Mouse (Mus musculus) hindbrain, embryonic 13.5 days (tissue): ENCODE results near the gene Rslcan18. TPM values are rescaled to one million over a fixed set of nuclear protein-coding genes. Genes with fewer than 3 reads are reported as not detected.
"Not testable (repeated sequence)": the region's sequence is repeated elsewhere in the genome, so short reads cannot be mapped to it uniquely, and the experiment has no call there.

Experiments used
- ATAC-seq: fragments of 200-750 bp; cut with Nextera tagmentation; 2 replicates; pipeline ENCODE4 v1.8.0; 2017; ENCODE audit warnings: moderate TSS enrichment; ENCODE audit not compliant: low FRiP score
- H3K27ac ChIP-seq: fragments of 300-500 bp; sonication (generic); 2 replicates; pipeline ENCODE4 v1.5.1; 2015; ENCODE audit warnings: inconsistent platforms, mild to moderate bottlenecking, moderate library complexity
- H3K27me3 ChIP-seq: fragments of 300-500 bp; sonication (generic); 2 replicates; pipeline ENCODE4 v1.6.1; 2015; ENCODE audit warnings: mild to moderate bottlenecking, inconsistent platforms
- H3K36me3 ChIP-seq: fragments of 300-500 bp; sonication (generic); 2 replicates; pipeline ENCODE4 v1.6.1; 2015; ENCODE audit warnings: mild to moderate bottlenecking, inconsistent platforms
- H3K4me1 ChIP-seq: fragments of 300-500 bp; sonication (generic); replicated peaks from 2 replicates; pipeline ENCODE4 v1.6.1; 2015; ENCODE audit warnings: inconsistent platforms
- H3K4me2 ChIP-seq: fragments of 300-500 bp; sonication (generic); 2 replicates; pipeline ENCODE4 v1.6.1; 2015; ENCODE audit warnings: inconsistent platforms, mild to moderate bottlenecking, moderate library complexity
- H3K4me3 ChIP-seq: fragments of 300-500 bp; sonication (generic); 2 replicates; pipeline ENCODE4 v1.5.1; 2015; ENCODE audit warnings: mild to moderate bottlenecking, inconsistent platforms
- H3K9ac ChIP-seq: fragments of 300-500 bp; sonication (generic); 2 replicates; pipeline ENCODE4 v1.6.1; 2015; ENCODE audit warnings: mild to moderate bottlenecking, inconsistent platforms
- H3K9me3 ChIP-seq: fragments of 300-500 bp; sonication (generic); 2 replicates; pipeline ENCODE4 v1.6.1; 2016; ENCODE audit warnings: inconsistent platforms
- WGBS: fragments of 180-500 bp; shearing (Covaris S2); methylation state at CpG from one replicate; pipeline ENCODE4 v1.1.7; 2015; 5-methylcytosine and 5-hydroxymethylcytosine counted together
- polyA plus RNA-seq: library from polyadenylated mRNA; unstranded; fragments of >200 nt; fragmentation: Nextera tagmentation; extraction: Ambion mirVana; gene quantifications from 2 replicates; pipeline ENCODE4 v1.2.1, GENCODE M21; 2015

Rslcan18 gene
- polyA plus RNA-seq = 0.10 TPM in 1 of 2 replicates, not detected in the other

DNA sequence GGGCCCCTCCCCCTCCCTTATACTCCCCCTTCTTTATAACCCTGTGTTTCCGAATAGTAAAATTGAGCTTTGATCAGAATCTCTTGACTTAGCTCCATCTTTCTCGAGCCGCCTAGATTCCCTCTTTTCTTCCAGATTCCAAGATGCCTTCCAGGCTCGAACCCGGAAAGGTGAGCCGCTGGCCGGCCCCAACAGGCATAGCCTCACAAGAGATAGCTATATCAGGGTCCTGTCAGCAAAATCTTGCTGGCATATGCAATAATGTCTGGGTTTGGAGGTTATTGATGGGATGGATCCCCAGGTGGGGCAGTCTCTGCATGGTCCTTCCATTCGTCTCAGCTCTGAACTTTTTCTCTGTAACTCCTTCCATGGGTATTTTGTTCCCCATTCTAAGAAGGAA is at the start of gene Rslcan18:
Gene Rslcan18 (minus strand): TSS at position 101 of the 400 bp plus-strand sequence.
- H3K27ac ChIP-seq, H3K27me3 ChIP-seq, H3K9me3 ChIP-seq, H3K4me1 ChIP-seq, H3K4me2 ChIP-seq, H3K36me3 ChIP-seq, ATAC-seq, H3K4me3 ChIP-seq, H3K9ac ChIP-seq: not testable (repeated sequence)
- 92% methylated on average over 8 of the region's 8 CpGs for WGBS

DNA sequence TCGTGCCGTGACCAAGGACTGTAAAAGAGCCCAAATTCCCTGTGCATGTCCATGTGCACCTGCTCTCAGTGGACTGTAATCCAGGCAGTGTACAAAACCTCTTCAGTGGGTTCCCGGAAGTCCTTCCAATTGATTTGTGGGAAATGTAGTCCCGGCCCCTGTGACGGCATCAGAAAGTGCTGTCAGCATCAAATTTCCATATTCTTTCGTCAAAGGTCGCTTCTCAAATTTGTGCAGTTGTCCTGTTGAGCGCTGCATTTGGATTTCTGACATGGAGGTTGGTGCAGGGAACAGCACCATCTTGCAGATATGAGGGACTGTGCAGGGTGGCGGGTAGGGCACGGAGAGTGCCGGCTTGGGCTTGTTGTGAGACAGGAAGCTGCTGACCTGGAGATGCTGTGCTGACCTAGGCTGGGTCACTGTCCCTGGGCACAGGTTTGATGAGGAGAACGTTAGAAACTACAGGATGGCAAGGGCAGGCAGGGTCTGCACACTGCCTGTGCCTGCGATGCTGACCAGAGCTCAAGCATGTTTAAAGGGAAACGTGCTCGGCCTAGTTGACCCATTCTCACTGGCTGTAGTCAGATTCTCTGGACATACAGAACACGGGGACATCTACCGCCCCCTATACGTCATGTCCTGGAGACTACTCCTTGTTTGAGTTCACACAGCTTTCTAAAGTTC is 12.1 kb upstream of the Rslcan18 start:
- Histone ChIP-seq H3K4me1 (peaks cover 9% of the 10 kb centered on the region), H3K4me2 (peak overlapping the region; percentile 74), H3K27ac (peak overlapping the region; percentile 74), H3K27me3 (no peaks in the 10 kb centered on the region), H3K9me3 (no peaks in the 10 kb centered on the region), H3K36me3 (no peaks in the 10 kb centered on the region), H3K9ac (peak overlapping the region; percentile 85), H3K4me3 (peak overlapping the region; percentile 62)
- ATAC-seq = peak; percentile 97
- WGBS = 1% methylated on average over 18 of the region's 18 CpGs

DNA sequence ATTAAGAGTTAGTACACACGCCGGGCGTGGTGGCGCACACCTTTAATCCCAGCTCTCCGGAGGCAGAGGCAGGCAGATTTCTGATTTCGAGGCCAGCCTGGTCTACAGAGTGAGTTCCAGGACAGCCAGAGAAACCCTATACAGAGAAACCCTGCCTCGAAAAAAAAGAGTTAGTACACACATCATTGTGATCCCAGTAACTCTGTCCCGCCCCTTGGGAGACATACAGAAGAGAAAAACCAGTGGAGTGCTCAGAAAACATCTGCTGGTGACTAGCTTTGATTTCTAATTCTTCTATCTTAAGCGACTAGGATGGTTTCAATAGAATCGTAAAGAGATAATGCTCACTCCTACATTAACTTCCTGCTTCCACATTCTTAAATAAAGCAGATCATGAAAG is 11.4 kb upstream of the Rslcan18 start:
- not testable (repeated sequence) for H3K4me1 ChIP-seq, H3K9me3 ChIP-seq, H3K27me3 ChIP-seq, H3K9ac ChIP-seq, H3K36me3 ChIP-seq
- 81% methylated on average over 10 of the region's 10 CpGs for WGBS
- H3K4me3 ChIP-seq = peak overlapping the region; percentile 62
- peak overlapping the region; percentile 74; the same call in 1 of the 2 replicates for H3K27ac ChIP-seq
- peak overlapping the region; percentile 74 for H3K4me2 ChIP-seq
- ATAC-seq = peak; percentile 41; the same call in 1 of the 2 replicates

DNA sequence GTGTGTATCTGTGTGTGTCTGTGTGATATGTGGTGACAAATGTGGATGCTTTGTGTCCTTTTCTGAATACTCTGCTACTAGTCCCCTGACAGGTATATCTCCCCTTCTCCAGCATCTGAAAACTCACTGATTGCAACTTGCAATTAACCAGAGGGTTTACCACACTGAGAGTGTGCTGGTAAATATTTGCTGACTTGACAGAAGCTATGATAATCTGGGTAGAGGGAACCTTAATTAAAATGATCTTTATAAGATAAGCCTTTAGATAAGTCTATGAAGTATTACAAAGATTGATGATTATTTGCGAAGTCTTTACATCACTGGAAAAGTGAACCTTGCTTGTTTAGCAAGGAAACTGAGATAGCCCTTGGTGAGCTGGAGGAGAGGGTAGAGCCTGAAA is 8.4 kb upstream of the Rslcan18 start:
- Histone ChIP-seq H3K27ac (no peak overlapping the region), H3K36me3 (no peaks in the 10 kb centered on the region), H3K4me2 (no peak overlapping the region), H3K9me3 (no peaks in the 10 kb centered on the region), H3K4me3 (no peak overlapping the region), H3K4me1 (peaks cover 9% of the 10 kb centered on the region), H3K27me3 (no peaks in the 10 kb centered on the region), H3K9ac (no peak overlapping the region)
- 82% methylated on average over 1 of the region's 1 CpGs for WGBS
- no peak for ATAC-seq

DNA sequence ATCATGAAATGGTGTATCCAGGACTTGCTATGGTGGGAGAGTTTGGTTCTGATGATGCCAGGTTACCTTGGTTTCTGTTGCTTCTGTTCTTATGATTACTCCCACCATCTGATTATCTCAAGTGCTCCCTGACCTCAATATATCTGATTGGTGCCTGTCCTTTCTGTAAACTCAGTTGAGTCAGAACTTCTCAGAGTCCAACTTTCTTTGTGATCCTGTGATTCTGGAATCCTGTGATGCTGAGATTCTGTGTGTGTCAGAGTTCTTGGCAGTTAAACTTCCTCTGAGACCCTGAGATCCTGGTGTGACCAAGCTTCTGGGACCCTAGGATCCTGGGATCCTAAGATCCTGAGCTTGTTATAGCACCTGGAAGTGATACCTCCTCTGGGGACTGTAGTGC is 5.3 kb upstream of the Rslcan18 start, which contains the start of gene Zfp759:
Gene Zfp759 (plus strand): TSS at position 301 of the 400 bp plus-strand sequence.
- not testable (repeated sequence) for ATAC-seq, H3K9me3 ChIP-seq, H3K27ac ChIP-seq, H3K4me2 ChIP-seq, H3K4me1 ChIP-seq, H3K27me3 ChIP-seq, H3K9ac ChIP-seq, H3K36me3 ChIP-seq, H3K4me3 ChIP-seq

DNA sequence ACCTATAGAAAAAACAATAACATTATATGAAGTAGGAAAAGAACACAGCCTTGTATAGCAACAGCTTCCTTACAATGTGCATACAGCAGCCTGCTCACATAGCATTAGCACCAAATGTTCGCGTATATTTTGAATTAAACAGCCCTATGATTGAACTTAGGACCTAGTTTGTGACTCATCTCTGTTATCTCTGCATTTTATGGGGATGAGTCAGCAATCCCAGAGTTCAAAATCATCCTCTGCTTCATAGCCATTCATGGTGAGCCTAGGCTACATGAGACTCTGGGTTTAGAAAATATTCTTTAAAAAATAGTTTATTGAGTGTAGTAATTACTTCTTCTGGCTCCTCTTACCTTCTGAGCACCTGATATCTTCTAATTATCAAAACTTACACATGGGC is 2.8 kb downstream of the Rslcan18 start:
- Histone ChIP-seq H3K9ac (no peak overlapping the region), H3K9me3 (no peaks in the 10 kb centered on the region), H3K4me2 (no peak overlapping the region), H3K27me3 (no peaks in the 10 kb centered on the region), H3K4me1 (no peaks in the 10 kb centered on the region; the same call in 1 of the 2 replicates), H3K36me3 (no peaks in the 10 kb centered on the region), H3K27ac (no peak overlapping the region), H3K4me3 (no peak overlapping the region)
- 97% methylated on average over 2 of the region's 2 CpGs for WGBS
- ATAC-seq = no peak

DNA sequence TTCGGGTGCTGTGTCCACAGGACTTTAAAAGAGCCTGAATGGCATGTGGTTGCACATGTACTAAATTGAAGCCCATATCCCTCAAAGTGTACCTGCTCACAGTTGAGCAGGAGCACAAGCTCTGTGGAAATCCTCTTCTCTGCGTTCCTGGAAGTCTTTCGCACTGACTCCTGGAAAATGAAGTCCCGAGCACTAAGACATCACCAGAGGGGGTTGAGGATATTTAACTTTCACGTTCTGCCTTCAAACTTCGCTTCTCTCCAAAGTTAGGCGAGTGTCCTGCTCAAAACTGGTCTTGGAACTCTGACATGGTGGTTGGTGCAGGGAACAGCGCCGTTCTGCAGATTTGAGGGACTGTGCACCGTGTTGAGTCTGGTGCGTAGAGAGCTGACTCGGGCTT is 4.0 kb downstream of the Rslcan18 start:
- Histone ChIP-seq H3K4me2 (no peak overlapping the region), H3K27me3 (no peaks in the 10 kb centered on the region), H3K9me3 (no peaks in the 10 kb centered on the region), H3K27ac (no peak overlapping the region), H3K4me1 (peaks cover 9% of the 10 kb centered on the region), H3K4me3 (no peak overlapping the region), H3K36me3 (no peaks in the 10 kb centered on the region), H3K9ac (no peak overlapping the region)
- ATAC-seq = no peak
- WGBS = 81% methylated on average over 12 of the region's 12 CpGs

DNA sequence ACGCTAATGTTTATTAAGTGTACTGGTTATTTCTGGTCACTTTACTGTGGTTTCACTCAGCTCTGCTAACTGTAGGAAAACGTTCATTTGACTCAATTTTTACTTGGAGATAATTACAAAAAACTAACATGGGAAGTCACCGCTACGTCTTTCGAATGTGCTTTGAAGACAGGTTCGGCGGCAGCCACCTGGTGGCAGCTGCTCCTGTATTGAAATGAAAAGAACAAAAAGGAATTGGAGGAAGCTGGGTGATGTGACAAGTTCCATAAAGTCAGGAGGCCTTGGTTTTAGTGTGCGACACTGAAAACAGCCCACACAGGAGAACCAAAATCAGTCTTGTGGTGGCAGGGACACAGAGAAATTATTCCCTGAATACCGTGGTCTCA is 7.2 kb downstream of the Rslcan18 start:
- WGBS = 7% methylated on average over 9 of the region's 9 CpGs
- Histone ChIP-seq H3K36me3 (0 out of 2 replicates have a peak, but pooled peaks cover 2% of the 10 kb centered on the region), H3K4me3 (peak overlapping the region; percentile 57), H3K9me3 (no peaks in the 10 kb centered on the region), H3K4me1 (peaks cover 9% of the 10 kb centered on the region), H3K9ac (no peak overlapping the region), H3K4me2 (peak overlapping the region; percentile 66), H3K27ac (peak overlapping the region; percentile 36; the same call in 1 of the 2 replicates), H3K27me3 (no peaks in the 10 kb centered on the region)
- ATAC-seq = peak; percentile 57

DNA sequence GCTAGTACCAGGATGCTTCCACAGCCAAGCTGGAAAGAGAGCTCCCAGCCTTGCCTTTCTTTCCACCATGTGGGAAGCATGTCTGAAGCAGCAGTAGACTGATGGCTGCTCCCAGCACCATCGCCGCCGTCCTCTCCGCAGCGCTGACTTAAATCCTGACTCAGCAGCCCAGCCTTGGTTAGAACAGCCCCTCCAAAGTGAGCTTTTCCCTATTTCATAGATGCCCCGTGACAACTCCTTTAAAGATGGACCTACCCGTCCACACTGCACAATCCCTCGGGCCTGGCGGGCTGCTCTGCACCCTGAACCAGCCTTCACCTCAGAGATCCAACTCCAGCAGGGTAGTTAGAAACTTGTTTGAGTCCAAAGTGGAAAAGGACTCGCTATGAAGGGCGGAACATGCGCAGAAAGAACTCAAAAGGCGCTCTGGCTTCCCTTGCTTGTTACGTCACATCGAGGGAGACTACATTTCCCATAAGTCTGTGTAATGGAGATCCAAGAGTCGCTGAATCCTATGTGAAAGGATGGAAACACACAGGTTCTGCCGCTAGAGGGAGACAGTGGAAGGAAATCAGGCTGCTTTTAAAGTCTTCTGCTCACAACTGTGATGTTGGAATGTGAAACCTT is 7.8 kb downstream of the Rslcan18 start, which contains the start of gene Gm28557:
Gene Gm28557 (minus strand): TSS at position 411 of the 627 bp plus-strand sequence.
- Histone ChIP-seq H3K27ac (peak within 1 kb of the TSS; percentile 69), H3K9ac (peak within 1 kb of the TSS; percentile 69), H3K36me3 (0 out of 2 replicates have a peak, but pooled peaks cover 2% of the 10 kb centered on the region), H3K27me3 (no peaks in the 10 kb centered on the region), H3K4me2 (peak within 1 kb of the TSS; percentile 66), H3K9me3 (no peaks in the 10 kb centered on the region), H3K4me3 (peak within 1 kb of the TSS; percentile 57), H3K4me1 (peaks cover 9% of the 10 kb centered on the region)
- 0% methylated on average over 17 of the region's 17 CpGs for WGBS
- ATAC-seq = peak; percentile 98

DNA sequence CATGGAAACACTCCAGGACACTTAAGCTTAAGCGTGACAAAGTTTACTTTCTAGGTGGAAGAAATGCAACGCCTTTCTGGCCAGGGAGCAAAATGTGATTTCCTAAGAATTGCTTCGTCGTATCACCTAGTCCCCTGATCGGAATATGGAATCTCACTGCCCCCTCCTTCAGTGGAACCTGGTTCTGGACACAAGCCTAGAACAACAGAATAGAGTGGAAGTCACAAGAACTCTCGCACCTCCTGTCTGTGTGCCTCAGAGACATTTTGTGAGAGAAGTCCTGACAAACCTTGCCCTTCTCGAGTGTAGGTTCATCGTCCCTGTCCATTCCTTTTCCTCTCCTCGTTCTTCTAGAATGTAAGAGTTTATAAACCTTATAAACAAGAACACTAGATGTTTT is 8.4 kb downstream of the Rslcan18 start:
- ATAC-seq = no peak
- peak overlapping the region; percentile 57 for H3K4me3 ChIP-seq
- H3K27me3 ChIP-seq = no peaks in the 10 kb centered on the region
- 0 out of 2 replicates have a peak, but pooled peaks cover 2% of the 10 kb centered on the region for H3K36me3 ChIP-seq
- H3K9me3 ChIP-seq = no peaks in the 10 kb centered on the region
- H3K4me1 ChIP-seq = peaks cover 9% of the 10 kb centered on the region
- 71% methylated on average over 9 of the region's 9 CpGs for WGBS
- H3K27ac ChIP-seq = no peak overlapping the region
- H3K9ac ChIP-seq = peak overlapping the region; percentile 69; the same call in 1 of the 2 replicates
- H3K4me2 ChIP-seq = peak overlapping the region; percentile 66

DNA sequence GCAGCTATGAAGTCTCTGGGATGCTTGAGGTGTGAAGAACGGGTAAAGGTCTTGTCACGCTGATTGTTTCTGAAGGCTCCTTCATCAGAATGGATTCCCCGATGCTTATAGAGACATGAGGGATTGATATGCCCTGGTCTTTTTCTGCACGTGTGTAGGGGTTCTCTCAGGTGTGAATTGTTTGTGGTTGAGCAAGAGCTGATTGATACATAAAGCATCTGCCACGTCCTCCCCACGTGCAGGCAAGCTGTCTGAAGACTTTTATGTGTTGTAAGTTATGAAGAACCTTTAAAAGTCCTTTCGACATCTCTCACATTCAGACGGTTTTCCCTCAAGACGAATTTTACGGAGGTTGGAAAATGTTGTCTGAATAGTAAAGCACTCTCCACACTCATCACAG is 18.2 kb downstream of the Rslcan18 start, which contains the start of gene Zfp708:
Gene Zfp708 (minus strand): TSS at position 101 of the 400 bp plus-strand sequence.
- Histone ChIP-seq H3K9ac (no peak within 1 kb of the TSS), H3K4me1 (no peaks in the 10 kb centered on the region), H3K27me3 (no peaks in the 10 kb centered on the region), H3K4me3 (no peak within 1 kb of the TSS), H3K9me3 (no peaks in the 10 kb centered on the region), H3K27ac (no peak within 1 kb of the TSS), H3K36me3 (no peaks in the 10 kb centered on the region), H3K4me2 (no peak within 1 kb of the TSS)
- no peak for ATAC-seq
- 93% methylated on average over 10 of the region's 10 CpGs for WGBS

DNA sequence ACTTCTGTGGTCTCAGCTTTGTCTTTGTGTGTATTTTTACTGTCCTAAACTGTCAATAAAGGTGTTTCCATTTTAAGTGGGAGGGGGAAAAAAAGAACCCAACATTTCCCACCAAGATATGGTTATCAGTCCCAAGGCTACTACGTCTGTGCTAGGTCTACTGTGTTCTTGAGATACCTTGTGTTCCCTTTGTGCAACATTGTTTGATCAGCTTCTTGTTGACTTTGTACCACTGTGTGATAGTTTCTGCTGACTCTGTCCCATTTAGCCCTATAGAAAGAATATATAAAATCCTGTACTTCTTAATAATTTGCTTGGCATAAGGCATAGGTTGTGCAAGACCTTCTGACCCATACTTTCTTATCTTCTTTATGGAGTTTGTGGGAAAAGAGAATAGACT is 25.9 kb downstream of the Rslcan18 start:
- H3K4me1 ChIP-seq = no peaks in the 10 kb centered on the region
- H3K9ac ChIP-seq = no peak overlapping the region
- no peaks in the 10 kb centered on the region for H3K36me3 ChIP-seq
- ATAC-seq = no peak
- no peaks in the 10 kb centered on the region for H3K27me3 ChIP-seq
- no peak overlapping the region for H3K4me3 ChIP-seq
- H3K27ac ChIP-seq = no peak overlapping the region
- 88% methylated on average over 1 of the region's 1 CpGs for WGBS
- H3K4me2 ChIP-seq = no peak overlapping the region
- H3K9me3 ChIP-seq = no peaks in the 10 kb centered on the region
